Mouse (Mus musculus): Measurements from ENCODE around the gene B230217C12Rik. TPM values are rescaled to one million over a fixed set of nuclear protein-coding genes. Genes with fewer than 3 reads are reported as not detected.

The B230217C12Rik gene
- polyA plus RNA-seq, 1 experiment from 2014 or later = 43.8 TPM

- peaks cover 66% of the 10 kb centered on the region for H3K4me1 ChIP-seq (ENCODE audit: control insufficient read depth, insufficient read depth, low read length)
- H3K36me3 ChIP-seq (ENCODE audit: control insufficient read depth, insufficient read depth, low read length) = peaks cover 6% of the 10 kb centered on the region; the same call in 1 of the 2 replicates
- no peak overlapping the region for H3K27ac ChIP-seq (ENCODE audit: low read length)
- H3K4me2 ChIP-seq (ENCODE audit: low read length) = no peak overlapping the region
- no peak overlapping the region for H3K4me3 ChIP-seq (ENCODE audit: low read depth, low read length)
- no peaks in the 10 kb centered on the region for H3K27me3 ChIP-seq (ENCODE audit: control insufficient read depth, insufficient read depth, low read depth, low read length)
- H3K9ac ChIP-seq (ENCODE audit: low read depth, low read length) = no peak overlapping the region
- H3K9me3 ChIP-seq (replicated peaks; ENCODE audit: control insufficient read depth, low read length, poor library complexity, severe bottlenecking) = no peaks in the 10 kb centered on the region
- WGBS = 58% methylated on average over 6 of the region's 6 CpGs
- no peak for ATAC-seq
Observed at GRCm38 (mm10) chr11:97807626-97808025, 33.0 kb upstream of the B230217C12Rik start.

DNA sequence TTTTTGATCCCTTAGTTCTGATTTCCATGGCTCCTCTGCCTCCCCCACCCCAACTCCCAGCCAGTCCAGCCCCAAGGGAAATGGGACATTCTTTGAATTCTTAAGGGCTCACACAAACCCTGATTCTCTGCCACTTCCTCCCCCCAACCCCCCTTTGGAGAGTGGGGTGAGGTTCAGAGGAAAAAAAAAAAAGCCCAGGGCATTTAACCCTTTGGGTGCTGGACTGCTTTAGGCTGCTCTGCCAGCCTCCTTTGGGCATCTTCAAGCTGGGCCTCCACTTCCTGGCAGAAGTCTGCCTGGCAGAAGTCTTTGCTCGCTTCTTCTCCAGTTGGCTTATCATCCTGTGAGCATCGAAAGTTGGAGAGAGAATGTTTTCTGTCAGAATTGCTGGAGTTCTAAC is 32.5 kb upstream of the B230217C12Rik start:
- no peak overlapping the region for H3K27ac ChIP-seq (ENCODE audit: low read length)
- whole genome bisulfite sequencing = 81% methylated on average over 2 of the region's 2 CpGs

DNA sequence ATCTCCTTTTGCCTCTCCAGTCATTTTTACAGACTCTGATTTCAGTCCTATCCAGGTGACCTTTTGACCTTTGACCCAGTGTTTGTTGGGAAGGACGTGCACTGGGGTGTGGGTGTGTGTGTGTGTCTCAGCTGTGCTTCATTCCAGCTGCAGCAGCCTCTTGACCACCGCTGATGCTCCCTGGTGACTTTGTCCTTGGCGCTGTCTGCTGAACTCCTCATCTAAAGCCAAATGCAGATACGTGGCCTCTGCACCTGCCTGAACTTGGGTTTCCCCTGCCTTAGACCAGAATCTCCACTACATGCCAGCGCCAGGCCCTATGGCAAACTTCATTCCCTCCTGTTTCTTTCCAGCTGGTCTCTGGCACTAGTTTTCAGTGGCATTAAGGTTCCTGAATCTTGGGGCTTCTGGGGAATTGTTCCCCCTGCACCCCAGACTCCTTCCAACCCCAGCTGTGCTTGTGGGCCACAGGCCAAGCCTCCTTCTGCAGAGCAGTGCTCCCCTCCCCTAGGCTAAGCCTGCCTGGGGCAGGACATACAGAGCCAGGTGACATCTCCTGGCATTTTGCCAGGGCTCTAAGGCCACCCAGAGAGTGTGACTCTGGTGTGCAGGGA is 31.9 kb upstream of the B230217C12Rik start:
- 52% methylated on average over 5 of the region's 5 CpGs for WGBS
- no peak overlapping the region for H3K4me2 ChIP-seq (ENCODE audit: low read length)
- no peak overlapping the region for H3K9ac ChIP-seq (ENCODE audit: low read depth, low read length)

More for the DNA sequence above, 32.5 kb upstream of the B230217C12Rik start:
- no peak for ATAC-seq
- H3K27me3 ChIP-seq (ENCODE audit: control insufficient read depth, insufficient read depth, low read depth, low read length) = no peaks in the 10 kb centered on the region
- H3K9me3 ChIP-seq (replicated peaks; ENCODE audit: control insufficient read depth, low read length, poor library complexity, severe bottlenecking) = no peaks in the 10 kb centered on the region
- peaks cover 6% of the 10 kb centered on the region; the same call in 1 of the 2 replicates for H3K36me3 ChIP-seq (ENCODE audit: control insufficient read depth, insufficient read depth, low read length)
- peaks cover 69% of the 10 kb centered on the region for H3K4me1 ChIP-seq (ENCODE audit: control insufficient read depth, insufficient read depth, low read length)
- no peak overlapping the region for H3K4me2 ChIP-seq (ENCODE audit: low read length)
- no peak overlapping the region for H3K9ac ChIP-seq (ENCODE audit: low read depth, low read length)
- H3K4me3 ChIP-seq (ENCODE audit: low read depth, low read length) = no peak overlapping the region

DNA sequence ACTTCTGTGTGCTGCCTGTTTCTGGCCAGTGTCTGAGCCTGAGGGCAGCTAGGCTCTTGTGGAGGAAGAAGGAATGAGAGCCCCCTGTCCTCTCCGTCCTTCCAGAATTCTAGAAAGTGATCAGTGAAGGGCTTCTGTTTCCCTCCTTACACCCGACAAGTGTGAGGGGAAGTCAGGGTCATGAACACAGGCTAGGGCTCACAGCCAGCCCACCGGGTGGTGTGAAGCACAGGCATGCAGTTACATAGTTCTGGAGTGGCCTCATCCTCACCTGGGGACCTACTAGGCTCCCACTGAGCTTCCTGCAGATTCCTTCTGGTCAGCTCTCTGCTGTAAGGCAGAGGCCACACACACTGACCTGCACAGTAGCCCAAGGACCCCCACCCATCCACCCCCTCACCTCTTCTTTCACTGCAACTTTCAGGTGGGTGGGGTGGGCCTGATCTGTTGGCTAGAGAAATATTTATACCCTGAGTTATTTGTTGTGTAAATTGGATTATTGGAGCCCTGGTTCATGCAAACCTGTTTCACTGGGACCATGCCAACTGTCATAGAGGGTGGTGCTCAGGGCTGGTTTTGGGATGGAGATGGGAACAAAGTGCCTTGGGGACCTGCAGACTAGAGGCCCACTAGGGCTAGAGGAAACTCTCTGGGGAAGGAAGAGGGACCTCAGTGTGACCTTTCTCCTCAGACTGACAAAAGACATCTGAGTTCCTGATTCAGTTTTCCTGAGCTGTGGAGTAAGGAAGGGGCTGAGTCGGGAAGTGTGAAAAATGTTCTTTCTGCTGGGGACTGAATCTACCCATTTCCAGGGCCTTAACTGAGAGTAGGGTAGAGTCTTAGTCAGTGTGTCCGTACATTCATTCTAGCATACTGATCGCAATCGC is 31.1 kb upstream of the B230217C12Rik start:
- Histone ChIP-seq H3K27me3 (ENCODE audit: control insufficient read depth, insufficient read depth, low read depth, low read length) (no peaks in the 10 kb centered on the region), H3K27ac (ENCODE audit: low read length) (no peak overlapping the region), H3K36me3 (ENCODE audit: control insufficient read depth, insufficient read depth, low read length) (peaks cover 6% of the 10 kb centered on the region; the same call in 1 of the 2 replicates), H3K9ac (ENCODE audit: low read depth, low read length) (no peak overlapping the region), H3K4me1 (ENCODE audit: control insufficient read depth, insufficient read depth, low read length) (peaks cover 70% of the 10 kb centered on the region), H3K9me3 (replicated peaks; ENCODE audit: control insufficient read depth, low read length, poor library complexity, severe bottlenecking) (no peaks in the 10 kb centered on the region), H3K4me2 (ENCODE audit: low read length) (no peak overlapping the region), H3K4me3 (ENCODE audit: low read depth, low read length) (no peak overlapping the region)
- 80% methylated on average over 7 of the region's 7 CpGs for WGBS
- ATAC-seq = no peak

More for the DNA sequence above, 31.9 kb upstream of the B230217C12Rik start:
- Histone ChIP-seq H3K9me3 (replicated peaks; ENCODE audit: control insufficient read depth, low read length, poor library complexity, severe bottlenecking) (no peaks in the 10 kb centered on the region), H3K4me3 (ENCODE audit: low read depth, low read length) (no peak overlapping the region), H3K27me3 (ENCODE audit: control insufficient read depth, insufficient read depth, low read depth, low read length) (no peaks in the 10 kb centered on the region), H3K36me3 (ENCODE audit: control insufficient read depth, insufficient read depth, low read length) (peaks cover 6% of the 10 kb centered on the region; the same call in 1 of the 2 replicates), H3K27ac (ENCODE audit: low read length) (no peak overlapping the region), H3K4me1 (ENCODE audit: control insufficient read depth, insufficient read depth, low read length) (peaks cover 74% of the 10 kb centered on the region)
- no peak for ATAC-seq

DNA sequence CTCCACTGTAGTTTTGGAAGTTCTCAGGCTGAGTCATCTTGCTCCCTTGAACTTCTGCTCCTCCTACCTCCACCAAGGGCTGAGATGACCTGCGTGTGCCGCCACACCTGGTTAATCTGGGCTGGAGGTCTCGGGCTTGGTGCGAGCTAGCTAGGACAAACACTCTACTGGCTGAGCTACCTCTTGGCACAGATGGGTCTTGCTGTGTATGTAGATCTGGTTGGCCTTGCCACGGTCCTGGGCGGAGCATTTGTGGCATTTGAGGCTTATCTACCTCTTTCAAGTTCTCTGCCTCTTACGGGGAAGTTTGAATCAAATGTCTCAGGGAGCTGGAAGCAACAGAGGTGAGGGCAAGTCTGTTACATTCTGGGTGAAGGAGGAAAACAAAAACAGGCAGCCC is 30.2 kb upstream of the B230217C12Rik start:
- no peak overlapping the region for H3K4me3 ChIP-seq (ENCODE audit: low read depth, low read length)
- 0 out of 2 replicates have a peak overlapping the region, but pooled peaks have one; percentile 35 for H3K27ac ChIP-seq (ENCODE audit: low read length)
- peaks cover 6% of the 10 kb centered on the region; the same call in 1 of the 2 replicates for H3K36me3 ChIP-seq (ENCODE audit: control insufficient read depth, insufficient read depth, low read length)
- no peaks in the 10 kb centered on the region for H3K27me3 ChIP-seq (ENCODE audit: control insufficient read depth, insufficient read depth, low read depth, low read length)
- peaks cover 63% of the 10 kb centered on the region for H3K4me1 ChIP-seq (ENCODE audit: control insufficient read depth, insufficient read depth, low read length)
- no peak overlapping the region for H3K9ac ChIP-seq (ENCODE audit: low read depth, low read length)
- H3K4me2 ChIP-seq (ENCODE audit: low read length) = no peak overlapping the region
- no peak for ATAC-seq
- 78% methylated on average over 7 of the region's 7 CpGs for WGBS
- no peaks in the 10 kb centered on the region for H3K9me3 ChIP-seq (replicated peaks; ENCODE audit: control insufficient read depth, low read length, poor library complexity, severe bottlenecking)

GRCm38 (mm10) chr11:97810970-97811369 is 29.6 kb upstream of the B230217C12Rik start:
- Histone ChIP-seq H3K27ac (ENCODE audit: low read length) (peak overlapping the region; percentile 93), H3K4me2 (ENCODE audit: low read length) (no peak overlapping the region), H3K36me3 (ENCODE audit: control insufficient read depth, insufficient read depth, low read length) (peaks cover 12% of the 10 kb centered on the region; the same call in 1 of the 2 replicates), H3K9me3 (replicated peaks; ENCODE audit: control insufficient read depth, low read length, poor library complexity, severe bottlenecking) (no peaks in the 10 kb centered on the region), H3K4me1 (ENCODE audit: control insufficient read depth, insufficient read depth, low read length) (peaks cover 57% of the 10 kb centered on the region), H3K27me3 (ENCODE audit: control insufficient read depth, insufficient read depth, low read depth, low read length) (no peaks in the 10 kb centered on the region), H3K9ac (ENCODE audit: low read depth, low read length) (no peak overlapping the region), H3K4me3 (ENCODE audit: low read depth, low read length) (no peak overlapping the region)
- 6% methylated on average over 3 of the region's 3 CpGs for WGBS
- ATAC-seq = no peak

DNA sequence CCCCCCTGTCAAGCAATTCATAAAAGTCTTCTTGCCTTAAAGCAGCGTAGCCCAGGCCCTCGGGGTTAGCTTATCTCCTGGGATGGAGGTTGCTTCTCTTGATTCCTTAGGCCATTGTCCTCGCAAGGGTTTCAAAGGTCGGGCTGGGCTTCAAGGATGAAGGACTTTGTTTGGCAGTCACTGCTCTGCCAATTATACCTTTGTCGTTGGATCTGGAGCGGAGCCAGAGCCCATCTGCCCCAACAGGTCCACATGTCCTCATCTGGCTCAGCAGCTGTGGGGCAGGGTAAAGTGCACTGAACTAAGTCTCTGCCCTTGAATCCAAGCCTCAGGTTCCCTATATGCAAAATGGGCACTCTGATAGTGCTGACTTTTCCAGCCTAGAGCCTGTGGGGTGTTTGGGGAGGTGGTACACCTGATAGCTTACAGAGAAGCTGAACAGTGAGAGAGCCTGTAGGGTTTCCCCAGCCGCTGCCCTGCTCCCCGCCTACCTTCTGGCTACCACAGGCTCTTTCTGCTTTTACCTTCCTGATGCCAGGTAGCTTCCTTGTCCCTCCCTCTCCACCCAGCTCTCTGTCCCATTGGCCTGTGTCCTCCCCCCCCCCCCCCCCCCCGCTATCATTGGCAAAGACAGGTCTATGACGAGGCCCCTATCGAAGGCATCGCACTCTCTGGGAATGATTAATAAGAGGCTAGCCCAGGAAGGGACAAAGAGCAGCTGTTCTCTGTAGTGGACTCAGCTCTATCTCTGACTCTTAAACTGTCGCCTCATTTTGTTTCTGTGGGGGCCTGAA is 28.8 kb upstream of the B230217C12Rik start:
- H3K27me3 ChIP-seq (ENCODE audit: control insufficient read depth, insufficient read depth, low read depth, low read length) = no peaks in the 10 kb centered on the region
- H3K27ac ChIP-seq (ENCODE audit: low read length) = peak overlapping the region; percentile 93
- peaks cover 50% of the 10 kb centered on the region for H3K4me1 ChIP-seq (ENCODE audit: control insufficient read depth, insufficient read depth, low read length)
- ATAC-seq = peak; percentile 6; the same call in 1 of the 2 replicates
- H3K4me2 ChIP-seq (ENCODE audit: low read length) = peak overlapping the region; percentile 50
- WGBS = 17% methylated on average over 12 of the region's 13 CpGs
- peak overlapping the region; percentile 37 for H3K9ac ChIP-seq (ENCODE audit: low read depth, low read length)
- no peak overlapping the region for H3K4me3 ChIP-seq (ENCODE audit: low read depth, low read length)
- no peaks in the 10 kb centered on the region for H3K9me3 ChIP-seq (replicated peaks; ENCODE audit: control insufficient read depth, low read length, poor library complexity, severe bottlenecking)
- H3K36me3 ChIP-seq (ENCODE audit: control insufficient read depth, insufficient read depth, low read length) = peaks cover 16% of the 10 kb centered on the region; the same call in 1 of the 2 replicates

DNA sequence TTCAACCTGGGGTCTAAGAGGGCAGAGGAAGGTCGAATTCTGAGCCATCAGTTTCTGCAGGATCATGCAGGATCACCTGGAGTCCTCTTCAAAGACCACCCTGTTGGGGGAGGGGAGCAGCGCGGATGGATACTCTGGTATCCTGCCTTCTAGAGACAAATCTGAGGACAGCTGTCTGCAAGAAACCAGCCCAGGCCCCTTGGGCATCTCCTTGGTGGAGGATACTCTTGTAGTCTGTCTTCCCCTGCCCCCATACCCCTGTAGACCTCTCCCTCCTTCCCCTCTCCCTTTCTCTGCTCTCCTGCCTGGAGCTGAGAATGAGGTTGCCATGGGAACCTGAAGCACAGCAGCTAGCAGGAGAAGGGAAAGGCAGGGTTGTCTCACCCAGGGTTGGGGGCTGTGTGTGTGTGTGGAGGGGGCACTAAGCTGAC is 28.1 kb upstream of the B230217C12Rik start:
- 9% methylated on average over 3 of the region's 3 CpGs for WGBS
- H3K4me1 ChIP-seq (ENCODE audit: control insufficient read depth, insufficient read depth, low read length) = peaks cover 50% of the 10 kb centered on the region
- ATAC-seq = peak; percentile 92

More for the DNA sequence above, 28.1 kb upstream of the B230217C12Rik start:
- H3K9me3 ChIP-seq (replicated peaks; ENCODE audit: control insufficient read depth, low read length, poor library complexity, severe bottlenecking) = no peaks in the 10 kb centered on the region
- H3K9ac ChIP-seq (ENCODE audit: low read depth, low read length) = peak overlapping the region; percentile 60
- peak overlapping the region; percentile 50 for H3K4me2 ChIP-seq (ENCODE audit: low read length)
- H3K36me3 ChIP-seq (ENCODE audit: control insufficient read depth, insufficient read depth, low read length) = peaks cover 15% of the 10 kb centered on the region; the same call in 1 of the 2 replicates
- no peaks in the 10 kb centered on the region for H3K27me3 ChIP-seq (ENCODE audit: control insufficient read depth, insufficient read depth, low read depth, low read length)
- peak overlapping the region; percentile 93 for H3K27ac ChIP-seq (ENCODE audit: low read length)
- H3K4me3 ChIP-seq (ENCODE audit: low read depth, low read length) = no peak overlapping the region

All from midbrain, embryonic 16.5 days (tissue).